ENCODE assay signal across 8 mouse cellular contexts in the genomic region with DNA sequence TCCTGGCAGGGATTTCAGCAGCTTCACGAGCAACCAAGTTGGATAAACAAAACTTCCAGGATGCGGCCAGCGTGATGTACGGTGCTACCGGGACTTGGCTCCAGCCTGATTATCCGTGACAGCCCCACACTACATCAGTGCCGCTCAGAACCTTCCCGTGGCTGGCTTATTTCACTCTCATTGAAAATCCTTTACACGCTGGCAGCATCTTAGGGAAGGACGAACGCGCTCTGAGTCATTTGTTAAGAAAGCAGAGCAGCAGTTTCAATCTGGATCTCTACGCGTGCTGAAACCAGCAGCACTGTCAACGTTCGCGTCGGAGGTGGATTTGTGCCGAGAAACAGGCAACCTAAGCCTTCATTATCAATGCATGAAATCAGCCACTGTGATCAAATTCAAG.
DNase-seq lines count a peak whose midpoint lies in the region; ATAC-seq and TF ChIP-seq lines count a peak whose summit lies in the region.
"Had no signal": no experiment of that assay in that cellular context is flagged by ENCODE, and none has a peak within 500 bp of the region (broad histone marks: within the 10 kb centered on the region; RNA-seq: fewer than 3 reads in every experiment).

No protein-coding gene starts in this region.

- no peak for ATAC-seq in kidney, postnatal 0 days (replicated peaks; ENCODE audit: low FRiP score, low read depth)
- ATAC-seq in hindbrain, embryonic 13.5 days (ENCODE audit: low FRiP score), result peak; percentile 47; the same call in 1 of the 2 replicates
- ATAC-seq in limb, embryonic 13.5 days (ENCODE audit: low FRiP score, low read depth), result no peak

- peak; percentile 32 for DNase-seq in kidney, postnatal 0 days (ENCODE audit: low spot score)
- no peak for DNase-seq in kidney, adult 18-20 months
- peak; percentile 50 to 66 for DNase-seq in right cerebral cortex, postnatal 36 days (ENCODE audit: low spot score in 2 of 2)
- no peak for DNase-seq in gastrocnemius, postnatal 10 days

- H3K9me3 ChIP-seq in kidney, postnatal 0 days (replicated peaks; ENCODE audit: low read length), result no peaks in the 10 kb centered on the region
- H3K9me3 ChIP-seq in hindbrain, embryonic 13.5 days, result no peaks in the 10 kb centered on the region
- H3K9me3 ChIP-seq in limb, embryonic 13.5 days, result no peaks in the 10 kb centered on the region

- no peak overlapping the region for H3K27ac ChIP-seq in kidney, postnatal 0 days
- H3K27ac ChIP-seq in embryonic fibroblast, embryonic 13.5 days (ENCODE audit: insufficient read depth, low read length), result peak overlapping the region; percentile 4; the same call in 1 of the 2 replicates
- peak overlapping the region; percentile 79 for H3K27ac ChIP-seq in hindbrain, embryonic 13.5 days
- H3K27ac ChIP-seq in limb, embryonic 13.5 days, result no peak overlapping the region
- H3K27ac ChIP-seq: liver, embryonic 14.5 days had no signal

- no peak for TF ChIP-seq CTCF in kidney, postnatal 0 days (IDR thresholded peaks at IDR 0.05; ENCODE audit: low read depth)
- TF ChIP-seq CTCF in embryonic fibroblast, embryonic 13.5 days (IDR thresholded peaks at IDR 0.05; ENCODE audit: borderline replicate concordance, insufficient read depth, low read length), result no peak

- WGBS in kidney, postnatal 0 days, result 16% methylated on average over 19 of the region's 19 CpGs
- WGBS in hindbrain, embryonic 13.5 days, result 34% methylated on average over 19 of the region's 19 CpGs
- WGBS in limb, embryonic 13.5 days, result 53% methylated on average over 19 of the region's 19 CpGs

- 0 out of 2 replicates have a peak overlapping the region, but pooled peaks have one; percentile 13 for H3K4me3 ChIP-seq in kidney, postnatal 0 days (replicated peaks; ENCODE audit: low read depth, low read length)
- H3K4me3 ChIP-seq in embryonic fibroblast, embryonic 13.5 days (ENCODE audit: insufficient read depth, low read length), result peak overlapping the region; percentile 16
- peak overlapping the region; percentile 34 for H3K4me3 ChIP-seq in hindbrain, embryonic 13.5 days
- peak overlapping the region; percentile 20 for H3K4me3 ChIP-seq in limb, embryonic 13.5 days

- H3K27me3 ChIP-seq in kidney, postnatal 0 days (ENCODE audit: insufficient read depth, low read length), result no peaks in the 10 kb centered on the region
- H3K27me3 ChIP-seq in hindbrain, embryonic 13.5 days, result no peaks in the 10 kb centered on the region
- peaks cover 5% of the 10 kb centered on the region; the same call in 1 of the 2 replicates for H3K27me3 ChIP-seq in limb, embryonic 13.5 days

- no peak for TF ChIP-seq POLR2A in embryonic fibroblast, embryonic 13.5 days (IDR thresholded peaks at IDR 0.05; ENCODE audit: low read depth, low read length)

- no peak overlapping the region for H3K9ac ChIP-seq in kidney, postnatal 0 days (ENCODE audit: low read depth, low read length)
- H3K9ac ChIP-seq in hindbrain, embryonic 13.5 days, result peak overlapping the region; percentile 64
- no peak overlapping the region for H3K9ac ChIP-seq in limb, embryonic 13.5 days
- H3K9ac ChIP-seq: liver, embryonic 14.5 days had no signal

- H3K4me1 ChIP-seq in kidney, postnatal 0 days (replicated peaks; ENCODE audit: insufficient read depth, low read length), result no peaks in the 10 kb centered on the region
- no peaks in the 10 kb centered on the region for H3K4me1 ChIP-seq in embryonic fibroblast, embryonic 13.5 days (ENCODE audit: control insufficient read depth, insufficient read depth, low read length)
- H3K4me1 ChIP-seq in hindbrain, embryonic 13.5 days (replicated peaks), result peaks cover 19% of the 10 kb centered on the region
- peaks cover 4% of the 10 kb centered on the region; the same call in 1 of the 2 replicates for H3K4me1 ChIP-seq in limb, embryonic 13.5 days

- peak overlapping the region; percentile 53 for H3K4me2 ChIP-seq in kidney, postnatal 0 days (ENCODE audit: low read length)
- H3K4me2 ChIP-seq in hindbrain, embryonic 13.5 days, result peak overlapping the region; percentile 52
- H3K4me2 ChIP-seq in limb, embryonic 13.5 days (replicated peaks), result peak overlapping the region; percentile 48

- no peaks in the 10 kb centered on the region for H3K36me3 ChIP-seq in kidney, postnatal 0 days (ENCODE audit: insufficient read depth, low read length)
- no peaks in the 10 kb centered on the region for H3K36me3 ChIP-seq in hindbrain, embryonic 13.5 days
- no peaks in the 10 kb centered on the region for H3K36me3 ChIP-seq in limb, embryonic 13.5 days

Comparison
In these comparisons a context has a peak if more than half of its experiments do, and no peak if none do; other contexts are left out.
1. DNase-seq: peak in kidney, postnatal 0 days (single experiment) and right cerebral cortex, postnatal 36 days (2 of 2); none in kidney, adult 18-20 months (single experiment) and gastrocnemius, postnatal 10 days (single experiment).
2. H3K27ac ChIP-seq: peak in embryonic fibroblast, embryonic 13.5 days (single experiment) and hindbrain, embryonic 13.5 days (single experiment); none in kidney, postnatal 0 days (single experiment) and limb, embryonic 13.5 days (single experiment).
3. Peak in every context shown above with its lines, with median percentiles within 50 percentile points of each other: H3K4me2 ChIP-seq and H3K4me3 ChIP-seq.